ENCODE assay signal across 14 mouse cellular contexts in genomic region chr12:69181800-69182199, GRCm38 (mm10). TPM values are rescaled to one million over a fixed set of nuclear protein-coding genes. Genes with fewer than 3 reads are reported as not detected.
"Had no signal": no experiment of that assay in that cellular context is flagged by ENCODE, and none has a peak within 500 bp of the region (broad histone marks: within the 10 kb centered on the region; RNA-seq: fewer than 3 reads in every experiment).

No protein-coding gene starts in this region.

- H3K9me3 ChIP-seq: midbrain, embryonic 10.5 days; neural tube, embryonic 12.5 days; stomach, embryonic 15.5 days had no signal

- H3K27ac ChIP-seq: midbrain, embryonic 10.5 days; neural tube, embryonic 12.5 days; stomach, embryonic 15.5 days had no signal

- ATAC-seq: midbrain, embryonic 16.5 days had no signal

- H3K9ac ChIP-seq: lung, embryonic 14.5 days; neural tube, embryonic 12.5 days; stomach, embryonic 15.5 days had no signal

- H3K27me3 ChIP-seq: neural tube, embryonic 12.5 days; stomach, embryonic 15.5 days had no signal

- DNase-seq: lung, adult 18-20 months; lung, embryonic 14.5 days; lung, postnatal 10 days; lung, postnatal 4 days; midbrain, embryonic 14.5 days; right cerebral cortex, postnatal 14 days; thymus, adult 18-20 months; thymus, postnatal 14 days; thymus, postnatal 36 days had no signal

- H3K4me2 ChIP-seq: lung, embryonic 14.5 days; neural tube, embryonic 12.5 days; stomach, embryonic 15.5 days had no signal

- H3K4me3 ChIP-seq: midbrain, embryonic 10.5 days; neural tube, embryonic 12.5 days; stomach, embryonic 15.5 days had no signal

RNA-seq across cellular contexts. Expression of gene Lrr1, which starts 13.2 kb away (rescaled TPM):
- total RNA-seq: neutrophil, adult 5-6 weeks had no signal
